Mouse (Mus musculus): ENCODE data around the gene Slc25a35. TPM values are rescaled to one million over a fixed set of nuclear protein-coding genes. Genes with fewer than 3 reads are reported as not detected.
"Not testable (repeated sequence)": the region's sequence is repeated elsewhere in the genome, so short reads cannot be mapped to it uniquely, and the experiment has no call there.

The Slc25a35 gene
- total RNA-seq (2017), result 2.3 and 2.4 TPM in 2 replicates

DNA sequence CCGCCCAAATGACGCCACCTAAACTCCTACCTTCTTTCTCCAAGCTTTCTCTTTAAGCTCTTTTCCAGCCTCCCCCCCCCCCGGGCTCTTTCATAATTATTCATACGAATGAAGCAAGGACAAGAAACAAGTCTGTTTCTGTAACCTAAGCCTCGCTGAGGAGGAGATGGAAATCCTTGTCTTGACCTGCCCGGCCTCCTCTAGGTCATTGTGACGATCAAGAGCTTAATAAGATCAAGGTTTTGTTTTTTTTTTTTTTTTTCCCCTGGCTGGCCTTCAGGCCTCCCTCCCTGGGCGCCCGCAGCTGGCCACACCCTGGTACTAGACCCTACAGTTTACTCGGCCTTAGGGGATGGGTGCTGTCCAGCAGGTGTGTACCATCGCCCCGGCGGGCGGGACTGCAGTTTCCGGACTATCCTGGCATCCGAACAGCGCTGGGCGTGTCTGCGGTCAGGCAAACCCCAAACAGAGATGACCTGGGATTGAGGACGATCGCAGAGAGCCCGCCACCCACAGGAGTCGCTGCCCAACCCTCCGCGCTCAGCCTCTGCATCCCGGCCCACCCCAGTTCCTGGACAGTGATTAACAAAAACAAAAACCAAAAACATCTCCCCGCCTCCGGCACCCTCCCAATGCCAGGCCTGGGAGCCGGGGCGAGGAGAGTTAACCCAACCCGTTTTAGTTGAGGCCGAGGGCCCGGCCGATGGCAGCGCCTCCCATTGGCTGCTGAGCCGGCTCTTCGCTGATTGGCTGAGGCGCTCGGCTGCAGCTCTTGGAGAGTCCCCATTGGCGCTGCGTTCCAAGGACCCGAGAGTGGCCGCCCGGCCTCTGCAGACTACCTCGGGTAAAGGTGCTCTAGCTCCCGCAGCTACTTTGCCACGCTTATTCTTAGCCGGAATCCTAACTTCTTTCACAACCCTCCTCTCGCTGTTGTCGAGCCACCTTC is at the start of gene Slc25a35:
Gene Slc25a35, plus strand, starts transcription at position 795 of the 946 bp plus-strand sequence.
- ATAC-seq (replicated peaks in 1 of 2; ENCODE audit: insufficient read depth in 1 of 2, low FRiP score in 2 of 2, low TSS enrichment in 1 of 2, low read depth in 1 of 2, poor library complexity in 2 of 2, severe bottlenecking in 2 of 2), result peak; percentile 94 to 96

DNA sequence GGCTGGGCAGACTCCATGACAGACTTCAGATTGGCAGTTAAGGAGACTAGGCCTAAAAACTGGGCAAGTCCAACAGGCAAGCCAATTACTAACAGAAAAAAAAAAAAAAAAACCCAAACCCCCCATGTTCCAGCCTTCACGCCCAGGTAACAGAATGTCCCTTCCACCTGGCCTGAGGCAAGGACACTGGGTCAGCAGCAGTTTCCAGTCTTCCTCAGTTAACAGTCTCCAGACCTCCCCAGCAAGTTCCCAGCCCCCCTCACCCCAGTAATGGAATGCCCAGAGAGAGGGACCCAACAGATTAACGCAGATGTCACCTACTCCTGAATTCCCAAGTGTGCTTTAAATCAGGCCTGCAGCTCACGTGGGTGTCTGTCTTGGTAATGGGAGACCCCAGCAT is 44.7 kb upstream of the Slc25a35 start:
- no peak for ATAC-seq (replicated peaks in 1 of 2; ENCODE audit: insufficient read depth in 1 of 2, low FRiP score in 2 of 2, low TSS enrichment in 1 of 2, low read depth in 1 of 2, poor library complexity in 2 of 2, severe bottlenecking in 2 of 2)

DNA sequence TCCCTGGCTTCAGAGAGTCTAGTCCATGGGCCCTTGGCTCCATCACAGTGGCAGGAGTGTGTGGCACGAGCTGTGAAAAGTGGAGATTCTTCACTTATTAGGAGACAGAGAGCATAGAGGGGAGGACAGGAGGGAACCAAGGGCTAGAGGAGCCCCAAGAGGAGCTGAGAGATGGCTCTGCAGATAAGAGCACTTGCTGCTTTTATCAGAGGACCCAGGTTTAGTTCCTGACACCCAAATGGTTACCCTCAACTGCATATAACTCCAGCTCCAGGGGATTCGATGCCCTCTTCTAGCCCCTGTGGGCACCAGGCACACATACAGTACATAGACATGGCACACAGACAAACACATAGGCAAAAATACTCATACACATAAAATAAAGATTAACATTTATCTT is 43.2 kb upstream of the Slc25a35 start:
- no peak for ATAC-seq (replicated peaks in 1 of 2; ENCODE audit: insufficient read depth in 1 of 2, low FRiP score in 2 of 2, low TSS enrichment in 1 of 2, low read depth in 1 of 2, poor library complexity in 2 of 2, severe bottlenecking in 2 of 2)

DNA sequence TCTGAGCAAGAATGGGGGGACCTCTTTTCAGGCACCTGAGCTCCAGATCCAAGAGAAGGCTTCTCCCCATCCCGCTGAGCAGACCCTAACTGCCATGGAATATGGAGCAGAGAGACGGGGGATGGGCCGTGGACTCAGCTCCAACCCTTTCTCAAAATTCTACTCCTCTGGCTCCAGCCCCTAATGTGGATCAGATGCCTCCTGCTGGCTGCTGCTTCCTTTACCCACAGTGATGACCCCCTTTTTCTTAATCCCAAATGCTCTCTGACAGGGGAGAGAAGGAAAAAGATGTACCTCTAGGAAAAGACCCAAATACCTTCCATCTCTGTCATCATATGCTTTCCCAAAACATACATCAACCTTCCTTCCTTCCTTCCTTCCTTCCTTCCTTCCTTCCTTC is 41.0 kb upstream of the Slc25a35 start, which contains the start of gene Odf4:
Gene Odf4, minus strand, starts transcription at position 101 of the 400 bp plus-strand sequence.
- no peak for ATAC-seq (replicated peaks in 1 of 2; ENCODE audit: insufficient read depth in 1 of 2, low FRiP score in 2 of 2, low TSS enrichment in 1 of 2, low read depth in 1 of 2, poor library complexity in 2 of 2, severe bottlenecking in 2 of 2)

DNA sequence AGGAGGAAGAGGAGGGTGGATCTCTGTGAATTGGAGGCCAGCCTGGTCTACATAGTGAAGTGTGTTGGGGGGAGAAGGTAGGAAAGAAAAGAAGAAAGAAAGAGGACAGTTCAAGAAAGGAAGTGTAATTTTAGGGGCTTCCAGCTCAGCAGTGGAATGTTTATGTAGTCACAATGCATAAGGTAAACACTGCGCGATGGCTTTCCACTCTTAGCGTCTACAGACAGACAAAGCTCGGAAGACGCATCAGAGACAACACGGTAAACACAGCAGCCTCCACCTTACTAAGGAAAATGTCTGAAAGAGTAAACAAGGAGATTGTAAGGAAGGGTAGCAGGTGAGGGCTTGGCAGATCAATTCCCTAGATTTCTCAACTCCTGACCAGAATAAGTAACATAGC is 38.0 kb upstream of the Slc25a35 start:
- ATAC-seq (replicated peaks in 1 of 2; ENCODE audit: insufficient read depth in 1 of 2, low FRiP score in 2 of 2, low TSS enrichment in 1 of 2, low read depth in 1 of 2, poor library complexity in 2 of 2, severe bottlenecking in 2 of 2), result no peak

DNA sequence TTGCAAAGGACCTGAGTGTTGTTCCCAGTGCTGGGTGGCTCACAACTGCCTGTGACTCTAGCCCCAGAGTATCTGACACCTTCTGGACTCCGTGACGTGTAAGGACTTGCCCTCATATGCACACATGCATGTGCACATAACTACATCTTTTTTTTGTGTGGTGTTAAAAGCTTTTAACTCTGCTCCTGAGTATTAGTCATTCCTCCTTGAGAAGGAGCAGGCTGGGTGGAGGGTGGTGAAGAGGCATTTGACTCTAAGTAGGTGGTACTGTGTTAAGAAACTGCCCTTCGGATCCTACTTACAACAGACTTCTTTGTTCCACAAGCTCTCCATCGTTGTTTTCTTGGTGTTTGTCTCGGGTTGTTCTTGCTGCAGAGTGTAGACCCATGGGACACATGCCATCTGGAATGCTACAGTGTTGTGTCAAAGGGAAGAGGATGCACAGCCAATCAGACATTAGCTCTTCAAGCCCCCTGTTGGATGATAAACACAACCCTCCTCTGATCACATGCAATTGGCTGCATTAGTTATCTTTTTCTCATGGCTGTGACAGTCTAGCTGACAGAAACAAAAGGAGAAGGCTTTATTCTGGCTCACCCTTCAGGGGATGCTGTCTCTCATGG is 33.9 kb upstream of the Slc25a35 start:
- ATAC-seq (replicated peaks in 1 of 2; ENCODE audit: insufficient read depth in 1 of 2, low FRiP score in 2 of 2, low TSS enrichment in 1 of 2, low read depth in 1 of 2, poor library complexity in 2 of 2, severe bottlenecking in 2 of 2), result no peak

DNA sequence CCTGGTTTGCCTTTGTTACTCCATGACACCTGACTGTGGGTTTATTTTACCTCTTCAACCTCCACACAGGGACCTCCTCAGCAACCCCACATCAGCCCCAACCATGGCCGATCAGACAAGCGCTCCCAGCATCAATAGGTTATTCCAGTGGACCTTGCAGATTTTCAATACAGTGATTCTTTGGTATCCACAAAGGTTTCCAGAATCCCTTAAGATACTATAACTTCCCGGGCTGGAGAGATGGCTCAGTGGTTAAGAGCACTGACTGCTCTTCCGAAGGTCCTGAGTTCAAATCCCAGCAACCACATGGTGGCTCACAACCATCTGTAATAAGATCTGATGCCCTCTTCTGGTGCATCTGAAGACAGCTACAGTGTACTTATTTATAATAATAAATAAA is 31.0 kb upstream of the Slc25a35 start:
- not testable (repeated sequence) for ATAC-seq (replicated peaks in 1 of 2; ENCODE audit: insufficient read depth in 1 of 2, low FRiP score in 2 of 2, low TSS enrichment in 1 of 2, low read depth in 1 of 2, poor library complexity in 2 of 2, severe bottlenecking in 2 of 2)

DNA sequence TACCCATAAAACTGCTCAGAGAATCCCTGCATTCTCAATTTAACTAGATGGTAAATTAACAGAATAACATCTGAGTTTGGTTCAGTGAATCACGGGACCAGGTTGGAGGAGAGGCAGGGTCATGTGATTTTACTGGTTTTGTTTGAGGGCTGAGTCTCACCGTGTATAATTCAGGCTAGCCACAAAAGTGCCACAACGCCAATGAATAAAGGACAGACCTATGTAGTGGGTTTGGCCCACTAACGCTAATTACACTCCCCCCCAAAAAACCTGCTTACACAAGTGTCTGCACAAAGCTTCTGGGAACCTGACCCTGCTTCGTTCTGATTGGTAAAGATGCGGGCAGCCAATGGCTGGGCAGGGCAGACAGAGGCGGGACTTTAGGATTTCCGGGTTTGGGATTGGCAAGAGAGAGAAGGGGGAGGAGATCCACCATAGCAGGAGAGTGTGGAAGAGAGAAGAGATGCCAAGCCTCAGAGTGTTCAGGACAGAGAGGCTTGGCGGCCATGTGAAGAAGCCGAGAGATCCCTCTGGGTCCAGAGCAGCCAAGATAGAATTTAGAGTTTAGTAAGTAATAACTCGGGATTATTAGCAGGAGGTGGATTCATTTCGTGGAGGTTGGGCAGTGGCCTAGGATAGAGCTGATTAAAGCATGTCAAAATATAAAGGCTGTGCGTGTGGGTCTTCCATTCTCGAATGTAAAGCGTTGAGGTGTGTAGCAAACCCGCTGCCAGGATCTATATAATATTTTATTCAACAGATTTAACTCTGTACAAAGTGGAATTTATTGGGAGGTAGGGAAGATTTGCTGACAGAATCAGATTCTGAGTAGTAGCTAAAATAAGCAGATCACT is 28.3 kb upstream of the Slc25a35 start:
- peak; percentile 96 to 99 for ATAC-seq (replicated peaks in 1 of 2; ENCODE audit: insufficient read depth in 1 of 2, low FRiP score in 2 of 2, low TSS enrichment in 1 of 2, low read depth in 1 of 2, poor library complexity in 2 of 2, severe bottlenecking in 2 of 2)

DNA sequence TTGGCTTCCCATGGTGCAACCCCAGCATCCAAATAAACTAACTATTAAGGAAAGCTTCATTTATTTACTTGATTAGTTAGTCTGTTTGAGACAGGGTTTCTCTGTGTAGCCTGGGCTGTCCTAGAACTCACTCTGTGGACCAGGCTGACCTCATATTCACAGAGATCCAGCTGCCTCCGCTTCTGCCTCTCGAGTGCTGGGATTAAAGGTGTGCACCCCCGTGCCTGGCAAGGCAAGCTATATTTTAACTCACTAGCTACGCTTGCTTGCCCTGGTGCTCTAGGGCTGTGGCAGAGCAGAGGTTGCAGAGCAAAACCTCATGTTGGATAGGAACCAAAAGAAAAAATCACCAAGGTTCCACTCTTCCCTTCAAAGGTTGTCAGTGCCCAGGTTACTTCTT is 27.4 kb upstream of the Slc25a35 start:
- no peak for ATAC-seq (replicated peaks in 1 of 2; ENCODE audit: insufficient read depth in 1 of 2, low FRiP score in 2 of 2, low TSS enrichment in 1 of 2, low read depth in 1 of 2, poor library complexity in 2 of 2, severe bottlenecking in 2 of 2)

DNA sequence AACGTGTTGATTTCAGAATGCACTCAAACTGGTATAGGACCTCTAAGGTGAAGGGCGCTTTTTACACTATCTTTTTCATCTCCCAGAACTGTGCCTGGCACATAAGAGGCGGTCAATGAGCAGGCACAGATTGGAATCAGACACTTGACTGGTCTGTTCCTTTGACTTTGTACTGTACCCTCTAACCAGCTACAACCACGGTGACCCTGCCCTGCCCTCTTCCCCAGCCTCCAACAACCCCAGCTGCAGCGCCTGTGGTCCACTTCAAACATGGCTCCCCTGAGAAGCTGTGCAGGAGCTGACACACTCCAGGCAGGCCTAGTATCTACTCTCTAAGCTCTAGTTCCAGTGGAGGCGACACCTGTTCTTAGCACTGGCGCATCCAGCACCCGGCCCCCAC is 25.2 kb upstream of the Slc25a35 start:
- ATAC-seq (replicated peaks in 1 of 2; ENCODE audit: insufficient read depth in 1 of 2, low FRiP score in 2 of 2, low TSS enrichment in 1 of 2, low read depth in 1 of 2, poor library complexity in 2 of 2, severe bottlenecking in 2 of 2), result no peak

DNA sequence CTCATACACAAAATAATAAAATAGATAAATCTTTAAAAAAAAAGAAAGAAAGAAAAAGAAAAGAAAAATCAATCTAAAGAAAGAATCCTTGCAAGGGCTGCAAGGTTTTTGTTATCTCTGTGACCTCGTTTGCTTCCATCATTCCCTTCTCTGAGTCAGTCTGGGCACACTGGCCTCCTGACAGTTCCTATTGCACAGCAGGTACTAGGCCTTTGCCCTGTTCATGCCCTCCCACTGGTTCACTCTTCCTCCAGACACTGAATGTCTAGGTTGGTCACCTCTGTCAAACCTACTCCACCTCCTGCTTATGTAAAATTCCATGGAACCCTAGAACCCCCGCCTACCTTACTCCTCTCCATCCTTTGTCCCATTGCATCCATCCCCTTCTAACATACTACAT is 22.7 kb upstream of the Slc25a35 start:
- ATAC-seq (replicated peaks in 1 of 2; ENCODE audit: insufficient read depth in 1 of 2, low FRiP score in 2 of 2, low TSS enrichment in 1 of 2, low read depth in 1 of 2, poor library complexity in 2 of 2, severe bottlenecking in 2 of 2), result no peak

DNA sequence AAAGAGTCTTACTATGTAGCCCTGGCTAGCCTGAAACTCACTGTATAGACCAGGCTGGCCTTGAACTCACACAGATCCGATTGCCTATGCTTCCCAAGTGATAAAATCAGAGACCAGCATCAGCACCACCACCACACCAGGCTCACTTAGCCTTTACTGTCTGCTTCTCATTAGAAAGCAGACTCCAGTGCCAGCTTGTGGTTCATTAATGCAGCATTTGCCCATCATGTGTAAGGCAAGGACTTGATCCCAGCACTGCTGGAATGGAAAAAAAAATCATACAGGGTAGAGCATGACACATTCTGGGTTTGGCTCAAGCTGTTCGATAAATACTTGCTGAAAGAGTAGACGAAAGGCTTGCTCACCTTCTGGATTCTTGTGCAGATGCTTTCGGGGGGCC is 21.9 kb upstream of the Slc25a35 start:
- no peak for ATAC-seq (replicated peaks in 1 of 2; ENCODE audit: insufficient read depth in 1 of 2, low FRiP score in 2 of 2, low TSS enrichment in 1 of 2, low read depth in 1 of 2, poor library complexity in 2 of 2, severe bottlenecking in 2 of 2)

DNA sequence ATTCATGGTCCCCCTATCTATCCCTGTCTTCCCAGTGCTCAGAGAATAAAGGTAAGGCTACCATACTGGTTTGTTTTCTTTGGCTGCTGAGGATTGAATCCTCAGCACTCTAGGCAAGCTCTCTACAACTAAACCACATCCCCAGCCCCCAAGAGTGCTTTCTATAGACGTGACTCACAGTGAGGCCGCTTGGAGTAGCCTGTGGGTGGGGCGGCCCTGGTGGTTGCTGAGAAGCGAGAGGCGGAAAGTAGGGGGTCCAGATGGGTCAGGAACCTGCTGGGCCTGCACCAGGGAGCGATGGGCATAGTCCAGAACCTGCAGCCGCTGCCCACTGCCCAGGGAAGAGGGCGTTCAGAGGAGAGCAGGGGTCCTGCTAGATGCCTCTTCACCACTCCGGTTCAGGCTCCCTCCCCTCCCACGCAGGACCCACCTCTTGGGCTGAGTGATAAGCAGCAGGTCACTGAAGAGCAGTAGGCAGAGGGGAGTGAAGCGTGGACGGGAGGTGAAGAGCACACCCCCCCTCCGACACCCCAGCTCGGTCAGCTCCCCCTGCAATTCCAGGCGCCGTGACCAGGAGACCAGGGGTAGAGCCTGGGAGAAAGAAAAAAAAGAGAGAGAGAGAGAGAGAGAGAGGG is 21.0 kb upstream of the Slc25a35 start:
- ATAC-seq (replicated peaks in 1 of 2; ENCODE audit: insufficient read depth in 1 of 2, low FRiP score in 2 of 2, low TSS enrichment in 1 of 2, low read depth in 1 of 2, poor library complexity in 2 of 2, severe bottlenecking in 2 of 2), result no peak

DNA sequence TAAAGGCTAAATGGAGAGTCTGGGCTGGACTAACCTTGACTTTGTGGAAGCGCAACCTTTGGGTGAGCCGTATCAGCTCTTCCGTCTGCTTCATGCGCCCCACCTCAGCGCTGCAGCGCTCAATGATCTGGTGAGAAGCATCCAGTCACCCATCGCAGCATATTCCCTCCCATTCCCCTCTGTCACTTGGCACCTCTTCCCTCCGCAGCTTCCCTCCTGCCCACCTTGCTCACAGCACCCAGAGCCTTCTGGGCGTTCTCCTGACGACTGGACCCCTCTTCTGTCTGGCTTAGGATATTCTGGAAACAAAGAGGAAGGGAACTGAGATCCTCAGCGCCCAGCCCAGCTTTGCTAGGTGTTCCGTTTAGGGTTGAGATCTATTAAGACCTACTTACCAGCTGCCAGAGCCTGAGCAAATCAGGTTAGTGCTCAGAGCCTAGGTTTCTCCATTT is 20.4 kb upstream of the Slc25a35 start:
- no peak for ATAC-seq (replicated peaks in 1 of 2; ENCODE audit: insufficient read depth in 1 of 2, low FRiP score in 2 of 2, low TSS enrichment in 1 of 2, low read depth in 1 of 2, poor library complexity in 2 of 2, severe bottlenecking in 2 of 2)

DNA sequence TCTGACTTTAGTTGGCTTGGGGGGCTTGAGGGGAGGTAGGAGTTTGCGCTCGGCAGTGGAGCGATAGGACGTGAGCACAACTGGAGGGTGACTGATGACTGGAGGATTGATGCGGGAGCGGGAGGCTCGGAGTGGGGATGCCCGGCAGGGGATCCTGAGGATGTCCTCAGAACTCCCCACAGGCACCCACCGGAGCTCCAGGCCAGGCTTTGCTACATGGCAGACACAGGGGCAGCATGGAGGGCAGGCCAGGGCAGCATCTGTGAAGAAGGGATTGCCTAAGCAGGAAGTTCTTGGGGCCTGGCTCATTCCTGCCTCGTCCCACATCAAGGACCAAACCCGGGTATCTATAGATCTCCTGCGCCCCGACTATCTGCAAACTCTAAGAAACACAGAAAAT is 14.0 kb upstream of the Slc25a35 start:
- no peak for ATAC-seq (replicated peaks in 1 of 2; ENCODE audit: insufficient read depth in 1 of 2, low FRiP score in 2 of 2, low TSS enrichment in 1 of 2, low read depth in 1 of 2, poor library complexity in 2 of 2, severe bottlenecking in 2 of 2)

DNA sequence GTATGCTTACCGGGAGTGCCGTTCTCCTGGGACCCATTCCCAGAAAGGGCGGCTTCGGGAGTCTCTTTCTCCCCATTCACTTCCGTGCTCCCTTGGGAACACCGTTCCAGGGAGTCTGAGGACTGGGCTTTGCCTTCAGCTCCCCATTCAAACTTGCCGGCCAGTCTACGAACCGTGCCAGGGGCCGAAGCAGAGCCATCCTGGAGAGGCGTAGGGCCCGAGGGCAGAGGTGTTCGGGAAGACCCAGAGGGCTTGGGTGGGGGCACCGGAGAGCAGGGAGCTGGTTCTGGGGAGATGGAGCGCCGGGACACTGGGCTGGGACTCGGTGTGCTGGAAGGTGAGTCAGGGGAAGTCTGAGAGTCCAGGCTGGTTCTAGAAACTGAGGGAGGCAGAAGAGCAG is 13.5 kb upstream of the Slc25a35 start:
- 0 out of 4 replicates have a peak, but pooled peaks have one; percentile 12 to 22 for ATAC-seq (replicated peaks in 1 of 2; ENCODE audit: insufficient read depth in 1 of 2, low FRiP score in 2 of 2, low TSS enrichment in 1 of 2, low read depth in 1 of 2, poor library complexity in 2 of 2, severe bottlenecking in 2 of 2)

DNA sequence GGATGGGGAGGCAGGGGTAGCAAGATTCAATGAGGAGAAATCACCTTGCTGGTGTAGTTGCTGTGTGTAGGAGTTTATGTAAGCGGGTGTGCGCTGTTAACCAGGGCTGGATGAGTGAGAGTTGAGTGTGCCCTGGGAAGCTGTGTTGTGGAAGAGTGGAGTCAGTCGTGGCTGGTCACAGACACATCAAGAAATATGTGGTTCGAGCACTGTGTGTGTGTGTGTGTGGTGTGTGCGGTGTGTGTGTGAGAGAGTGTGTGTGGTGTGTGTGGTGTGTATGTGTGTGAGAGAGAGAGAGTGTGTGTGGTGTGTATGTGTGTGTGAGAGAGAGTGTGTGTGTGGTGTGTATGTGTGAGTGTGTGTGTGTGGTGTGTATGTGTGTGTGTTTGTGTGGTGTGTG is 12.5 kb upstream of the Slc25a35 start:
- ATAC-seq (replicated peaks in 1 of 2; ENCODE audit: insufficient read depth in 1 of 2, low FRiP score in 2 of 2, low TSS enrichment in 1 of 2, low read depth in 1 of 2, poor library complexity in 2 of 2, severe bottlenecking in 2 of 2), result no peak

Data from hematopoietic stem cell, adult 5-6 weeks (primary cell).